Mouse (Mus musculus): ENCODE measurements around the gene Hoxd4. TPM values are rescaled to one million over a fixed set of nuclear protein-coding genes. Genes with fewer than 3 reads are reported as not detected.
A peak's percentile ranks its signal among the peaks of the same experiment; 100 is the strongest.

The Hoxd4 gene
- polyA plus RNA-seq, 1 experiment from 2014 or later = not detected

- H3K9ac ChIP-seq (ENCODE audit: low read length) = no peak overlapping the region
- H3K4me1 ChIP-seq (ENCODE audit: control insufficient read depth, insufficient read depth, low read length) = 0 out of 2 replicates have a peak, but pooled peaks cover 4% of the 10 kb centered on the region
- H3K27ac ChIP-seq (ENCODE audit: low read depth, low read length) = no peak overlapping the region
- peaks cover 100% of the 10 kb centered on the region for H3K27me3 ChIP-seq (ENCODE audit: control insufficient read depth, insufficient read depth, low read length)
- H3K4me3 ChIP-seq (ENCODE audit: low read depth, low read length) = no peak overlapping the region
- no peak for ATAC-seq (ENCODE audit: low FRiP score)
- H3K9me3 ChIP-seq (ENCODE audit: control insufficient read depth, low read length) = no peaks in the 10 kb centered on the region
- no peaks in the 10 kb centered on the region for H3K36me3 ChIP-seq (ENCODE audit: control insufficient read depth, insufficient read depth, low read length)
- no peak for DNase-seq (ENCODE audit: low spot score, missing footprints)
- no peak overlapping the region for H3K4me2 ChIP-seq
- 16% methylated on average over 2 of the region's 2 CpGs for whole genome bisulfite sequencing
Observed at GRCm38 (mm10) chr2:74677106-74677505, 34.6 kb upstream of the Hoxd4 start.

DNA sequence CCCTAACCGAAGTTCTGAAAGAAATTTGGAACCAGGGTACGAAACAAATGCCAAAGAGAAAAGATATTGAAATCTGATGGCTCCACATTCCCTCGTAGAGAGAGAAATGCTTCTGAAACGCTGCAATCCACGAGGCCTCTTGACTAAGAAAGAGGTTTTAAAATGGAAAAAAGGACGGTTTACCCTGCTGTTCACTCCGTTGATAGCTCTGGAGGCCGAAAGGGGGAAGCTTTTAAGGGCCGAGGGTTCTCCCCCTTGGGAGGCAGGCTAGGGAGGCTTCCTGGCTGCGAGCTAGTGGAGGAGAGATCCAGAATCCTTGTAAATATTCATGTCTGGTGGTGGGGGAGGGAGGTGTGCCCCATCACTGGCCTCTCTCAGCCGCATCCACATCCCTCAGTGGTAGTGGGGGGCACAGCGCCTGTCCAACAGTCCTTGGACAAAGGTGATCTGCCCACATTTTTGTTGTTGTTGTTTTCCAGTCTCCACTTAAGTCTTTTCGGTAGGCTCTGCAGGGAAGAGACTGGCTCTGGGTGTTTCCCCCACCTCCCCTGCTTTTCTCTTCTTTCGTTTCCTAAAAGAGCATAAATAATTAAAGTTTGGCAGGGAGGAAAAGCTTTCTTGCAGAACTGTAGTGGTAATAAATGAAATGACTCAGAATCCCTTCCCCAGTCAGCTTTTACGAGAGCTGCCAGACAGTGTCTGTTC is 32.7 kb upstream of the Hoxd4 start, which contains the start of gene Hoxd11:
TSS of gene Hoxd11 (plus strand) at position 667 of the 705 bp plus-strand sequence.
- no peak for ATAC-seq (ENCODE audit: low FRiP score)
- Histone ChIP-seq H3K4me2 (no peak within 1 kb of the TSS), H3K4me1 (ENCODE audit: control insufficient read depth, insufficient read depth, low read length) (peaks cover 5% of the 10 kb centered on the region; the same call in 1 of the 2 replicates), H3K27ac (ENCODE audit: low read depth, low read length) (no peak within 1 kb of the TSS), H3K36me3 (ENCODE audit: control insufficient read depth, insufficient read depth, low read length) (no peaks in the 10 kb centered on the region), H3K27me3 (ENCODE audit: control insufficient read depth, insufficient read depth, low read length) (peaks cover 100% of the 10 kb centered on the region), H3K9ac (ENCODE audit: low read length) (no peak within 1 kb of the TSS), H3K9me3 (ENCODE audit: control insufficient read depth, low read length) (no peaks in the 10 kb centered on the region), H3K4me3 (ENCODE audit: low read depth, low read length) (no peak within 1 kb of the TSS)
- WGBS = 1% methylated on average over 15 of the region's 15 CpGs
- DNase-seq (ENCODE audit: low spot score, missing footprints) = no peak

DNA sequence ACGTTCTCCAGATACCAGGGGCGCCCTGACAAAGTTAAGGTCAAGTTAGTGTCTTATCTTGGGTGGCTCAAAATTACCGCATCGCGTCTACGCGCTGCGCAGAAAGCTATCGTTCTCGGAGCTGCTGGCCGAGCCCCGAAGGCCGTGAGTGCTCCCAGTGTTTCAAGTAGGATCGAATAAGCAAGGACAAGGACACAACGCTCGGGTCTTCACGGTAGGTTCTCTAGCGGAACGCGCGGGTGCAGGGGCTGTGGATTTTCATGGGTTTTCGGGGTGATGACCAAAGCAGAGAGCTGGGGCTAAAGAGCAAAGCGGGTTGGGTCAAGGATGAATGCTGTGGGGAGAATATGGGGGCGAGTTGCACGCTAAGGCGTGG is 32.1 kb upstream of the Hoxd4 start:
- ATAC-seq (ENCODE audit: low FRiP score) (no peak), DNase-seq (ENCODE audit: low spot score, missing footprints) (no peak)
- Histone ChIP-seq H3K4me3 (ENCODE audit: low read depth, low read length) (no peak overlapping the region), H3K27me3 (ENCODE audit: control insufficient read depth, insufficient read depth, low read length) (peaks cover 100% of the 10 kb centered on the region), H3K9me3 (ENCODE audit: control insufficient read depth, low read length) (no peaks in the 10 kb centered on the region), H3K4me1 (ENCODE audit: control insufficient read depth, insufficient read depth, low read length) (peaks cover 5% of the 10 kb centered on the region; the same call in 1 of the 2 replicates), H3K9ac (ENCODE audit: low read length) (no peak overlapping the region), H3K4me2 (no peak overlapping the region), H3K27ac (ENCODE audit: low read depth, low read length) (no peak overlapping the region), H3K36me3 (ENCODE audit: control insufficient read depth, insufficient read depth, low read length) (no peaks in the 10 kb centered on the region)
- WGBS = under 1% methylated on average over 26 of the region's 26 CpGs

- DNase-seq (ENCODE audit: low spot score, missing footprints) (no peak), ATAC-seq (ENCODE audit: low FRiP score) (no peak)
- WGBS = 1% methylated on average over 22 of the region's 23 CpGs
- Histone ChIP-seq H3K27ac (ENCODE audit: low read depth, low read length) (no peak overlapping the region), H3K27me3 (ENCODE audit: control insufficient read depth, insufficient read depth, low read length) (peaks cover 100% of the 10 kb centered on the region), H3K4me3 (ENCODE audit: low read depth, low read length) (no peak overlapping the region), H3K36me3 (ENCODE audit: control insufficient read depth, insufficient read depth, low read length) (no peaks in the 10 kb centered on the region), H3K9me3 (ENCODE audit: control insufficient read depth, low read length) (no peaks in the 10 kb centered on the region), H3K4me1 (ENCODE audit: control insufficient read depth, insufficient read depth, low read length) (peaks cover 5% of the 10 kb centered on the region; the same call in 1 of the 2 replicates), H3K9ac (ENCODE audit: low read length) (no peak overlapping the region), H3K4me2 (no peak overlapping the region)
Observed at GRCm38 (mm10) chr2:74679980-74680379, 31.7 kb upstream of the Hoxd4 start.

- ATAC-seq (ENCODE audit: low FRiP score) (no peak), DNase-seq (ENCODE audit: low spot score, missing footprints) (peak; percentile 94)
- Histone ChIP-seq H3K4me2 (no peak overlapping the region), H3K27ac (ENCODE audit: low read depth, low read length) (no peak overlapping the region), H3K9me3 (ENCODE audit: control insufficient read depth, low read length) (no peaks in the 10 kb centered on the region), H3K4me3 (ENCODE audit: low read depth, low read length) (no peak overlapping the region), H3K27me3 (ENCODE audit: control insufficient read depth, insufficient read depth, low read length) (peaks cover 100% of the 10 kb centered on the region), H3K36me3 (ENCODE audit: control insufficient read depth, insufficient read depth, low read length) (no peaks in the 10 kb centered on the region), H3K4me1 (ENCODE audit: control insufficient read depth, insufficient read depth, low read length) (peaks cover 5% of the 10 kb centered on the region; the same call in 1 of the 2 replicates), H3K9ac (ENCODE audit: low read length) (no peak overlapping the region)
- 3% methylated on average over 21 of the region's 21 CpGs for WGBS
Observed at GRCm38 (mm10) chr2:74680561-74681398, 30.9 kb upstream of the Hoxd4 start.

- H3K27ac ChIP-seq (ENCODE audit: low read depth, low read length) = no peak overlapping the region
- DNase-seq (ENCODE audit: low spot score, missing footprints) = peak; percentile 96
- 0 out of 2 replicates have a peak overlapping the region, but pooled peaks have one; percentile 17 for H3K4me2 ChIP-seq
- no peak overlapping the region for H3K4me3 ChIP-seq (ENCODE audit: low read depth, low read length)
- H3K4me1 ChIP-seq (ENCODE audit: control insufficient read depth, insufficient read depth, low read length) = peaks cover 5% of the 10 kb centered on the region; the same call in 1 of the 2 replicates
- H3K9ac ChIP-seq (ENCODE audit: low read length) = no peak overlapping the region
- under 1% methylated on average over 77 of the region's 78 CpGs for WGBS
- H3K9me3 ChIP-seq (ENCODE audit: control insufficient read depth, low read length) = no peaks in the 10 kb centered on the region
- 0 out of 2 replicates have a peak, but pooled peaks have one; percentile 30 for ATAC-seq (ENCODE audit: low FRiP score)
- H3K27me3 ChIP-seq (ENCODE audit: control insufficient read depth, insufficient read depth, low read length) = peaks cover 98% of the 10 kb centered on the region
- no peaks in the 10 kb centered on the region for H3K36me3 ChIP-seq (ENCODE audit: control insufficient read depth, insufficient read depth, low read length)
Observed at GRCm38 (mm10) chr2:74681594-74682531, 29.9 kb upstream of the Hoxd4 start.

DNA sequence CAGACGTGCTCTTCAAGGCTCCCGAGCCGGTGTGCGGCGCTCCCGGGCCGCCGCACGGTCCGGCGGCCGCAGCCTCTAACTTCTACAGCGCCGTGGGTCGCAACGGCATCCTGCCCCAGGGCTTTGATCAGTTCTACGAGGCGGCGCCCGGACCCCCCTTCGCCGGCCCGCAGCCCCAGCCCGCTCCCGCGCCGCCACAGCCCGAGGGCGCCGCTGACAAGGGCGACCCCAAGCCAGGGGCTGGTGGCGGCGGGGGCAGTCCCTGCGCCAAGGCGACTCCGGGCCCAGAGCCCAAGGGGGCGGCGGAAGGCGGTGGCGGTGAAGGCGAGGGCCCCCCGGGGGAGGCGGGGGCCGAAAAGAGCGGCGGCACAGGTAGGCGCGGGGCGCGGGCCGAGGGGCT is 28.9 kb upstream of the Hoxd4 start:
- no peak overlapping the region for H3K27ac ChIP-seq (ENCODE audit: low read depth, low read length)
- peaks cover 98% of the 10 kb centered on the region for H3K27me3 ChIP-seq (ENCODE audit: control insufficient read depth, insufficient read depth, low read length)
- DNase-seq (ENCODE audit: low spot score, missing footprints) (no peak), ATAC-seq (ENCODE audit: low FRiP score) (no peak)
- 1% methylated on average over 38 of the region's 51 CpGs for WGBS
- H3K9ac ChIP-seq (ENCODE audit: low read length) = no peak overlapping the region
- 0 out of 2 replicates have a peak overlapping the region, but pooled peaks have one; percentile 17 for H3K4me2 ChIP-seq
- H3K36me3 ChIP-seq (ENCODE audit: control insufficient read depth, insufficient read depth, low read length) = no peaks in the 10 kb centered on the region
- H3K4me1 ChIP-seq (ENCODE audit: control insufficient read depth, insufficient read depth, low read length) = peaks cover 5% of the 10 kb centered on the region; the same call in 1 of the 2 replicates
- H3K9me3 ChIP-seq (ENCODE audit: control insufficient read depth, low read length) = no peaks in the 10 kb centered on the region
- H3K4me3 ChIP-seq (ENCODE audit: low read depth, low read length) = no peak overlapping the region

- WGBS = under 1% methylated on average over 18 of the region's 18 CpGs
- no peak overlapping the region for H3K27ac ChIP-seq (ENCODE audit: low read depth, low read length)
- no peak overlapping the region for H3K4me2 ChIP-seq
- H3K9me3 ChIP-seq (ENCODE audit: control insufficient read depth, low read length) = no peaks in the 10 kb centered on the region
- peaks cover 98% of the 10 kb centered on the region for H3K27me3 ChIP-seq (ENCODE audit: control insufficient read depth, insufficient read depth, low read length)
- no peak overlapping the region for H3K4me3 ChIP-seq (ENCODE audit: low read depth, low read length)
- ATAC-seq (ENCODE audit: low FRiP score) (no peak), DNase-seq (ENCODE audit: low spot score, missing footprints) (peak; percentile 94)
- no peak overlapping the region for H3K9ac ChIP-seq (ENCODE audit: low read length)
- peaks cover 5% of the 10 kb centered on the region; the same call in 1 of the 2 replicates for H3K4me1 ChIP-seq (ENCODE audit: control insufficient read depth, insufficient read depth, low read length)
- H3K36me3 ChIP-seq (ENCODE audit: control insufficient read depth, insufficient read depth, low read length) = no peaks in the 10 kb centered on the region
Observed at GRCm38 (mm10) chr2:74683471-74683951, 28.2 kb upstream of the Hoxd4 start.

Measured in midbrain, embryonic 11.5 days (tissue).